Mouse (Mus musculus) limb, embryonic 13.5 days (tissue): ENCODE results near the gene Dsp. TPM values are rescaled to one million over a fixed set of nuclear protein-coding genes. Genes with fewer than 3 reads are reported as not detected.

Experiments
- polyA plus RNA-seq: library from polyadenylated mRNA; unstranded; fragments of >200 nt; fragmentation: Nextera tagmentation; extraction: Ambion mirVana; gene quantifications from 2 replicates; pipeline ENCODE4 v1.2.1, GENCODE M21; 2015

Gene Dsp
- polyA plus RNA-seq, 1 experiment from 2014 or later: 7.7 TPM

Other genes with a start within 250 kb of the Dsp start
- gene Ssr1, start 157.1 kb upstream of the Dsp start, polyA plus RNA-seq: 143 and 150 TPM in 2 replicates
- 67.6 and 71.3 TPM in 2 replicates for gene Riok1, start 114.3 kb upstream of the Dsp start, polyA plus RNA-seq
- 0.92 and 1.3 TPM in 2 replicates for gene Cage1, start 114.2 kb upstream of the Dsp start, polyA plus RNA-seq
- gene Snrnp48, start 53.6 kb downstream of the Dsp start, polyA plus RNA-seq: 42.8 and 43.9 TPM in 2 replicates
- 0.73 and 0.83 TPM in 2 replicates for gene Bmp6, start 193.8 kb downstream of the Dsp start, polyA plus RNA-seq